Mouse (Mus musculus) large intestine, adult 2 months (tissue): ENCODE data around the gene Ebi3. TPM values are rescaled to one million over a fixed set of nuclear protein-coding genes. Genes with fewer than 3 reads are reported as not detected.

Experiments
- DNase-seq: peaks from one replicate; pipeline ENCODE4 v3.0.0-alpha.2; 2012; ENCODE audit warnings: low read depth, low spot score
- WGBS: fragments of 180-500 bp; shearing (Covaris S2); methylation state at CpG from one replicate; pipeline ENCODE4 v1.1.7; 2018; 5-methylcytosine and 5-hydroxymethylcytosine counted together
- polyA plus RNA-seq: library from polyadenylated mRNA; depleted of rRNA; stranded (reverse); fragments of >200 nt; gene quantifications from 2 replicates; pipeline ENCODE4 v1.2.3, GENCODE M21; 2012; rRNA removed

Ebi3 gene
- polyA plus RNA-seq, 1 experiment, result 5.6 TPM

- no peak for DNase-seq
- 41% methylated on average over 8 of the region's 8 CpGs for WGBS
Measured at GRCm38 (mm10) chr17:55990278-55990898, 37.9 kb downstream of the Ebi3 start.

DNA sequence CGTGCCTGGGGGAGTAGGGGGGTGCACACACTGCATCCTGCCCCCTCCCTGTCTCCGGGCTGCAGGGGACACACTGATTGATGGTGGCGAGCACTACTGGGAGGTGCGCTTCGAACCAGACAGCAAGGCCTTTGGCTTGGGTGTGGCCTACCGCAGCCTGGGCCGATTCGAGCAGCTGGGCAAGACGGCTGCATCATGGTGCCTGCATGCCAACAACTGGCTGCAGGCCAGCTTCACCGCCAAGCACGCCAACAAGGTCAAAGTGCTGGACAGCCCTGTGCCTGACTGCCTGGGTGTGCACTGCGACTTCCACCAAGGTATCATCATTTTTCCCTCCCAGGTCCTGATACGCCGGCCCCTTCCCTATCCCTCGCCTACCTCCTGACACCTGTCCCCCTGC lies 43.6 kb downstream of the Ebi3 start:
- peak; percentile 78 for DNase-seq
- 40% methylated on average over 15 of the region's 15 CpGs for WGBS

DNA sequence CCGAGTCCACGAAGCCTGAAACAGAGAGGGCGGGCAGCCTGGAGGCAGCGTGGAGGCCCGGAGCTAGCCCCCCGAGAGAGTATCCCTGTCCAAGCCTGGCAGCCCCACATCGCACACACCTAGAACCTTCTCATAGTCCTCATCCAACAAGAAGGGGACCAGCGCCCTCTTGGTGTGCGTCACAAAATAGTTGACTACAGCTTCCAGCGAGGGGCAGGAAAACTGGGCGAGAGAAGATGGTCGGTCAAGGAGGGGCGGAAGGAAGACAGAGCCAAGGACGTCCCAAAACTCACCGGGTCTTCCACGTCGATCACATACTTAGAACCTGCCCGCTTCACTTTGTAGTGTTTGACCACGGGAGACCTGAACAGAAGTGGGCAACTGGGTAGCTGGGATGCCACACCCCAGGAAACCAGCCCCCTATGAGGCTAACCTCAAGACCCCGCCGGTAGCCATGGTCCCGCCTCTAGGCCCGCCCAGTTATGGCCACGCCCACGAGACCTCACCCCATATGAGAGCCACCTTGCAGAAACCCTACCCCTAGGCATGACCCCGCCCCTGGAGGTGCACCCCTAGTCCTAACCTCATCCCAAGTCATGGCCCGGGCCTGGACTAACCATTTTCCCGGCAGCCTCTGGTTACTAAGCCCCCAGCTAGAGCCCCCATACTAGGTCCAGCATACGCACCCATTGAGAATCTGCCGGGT lies 47.5 kb downstream of the Ebi3 start:
- DNase-seq, result no peak
- 60% methylated on average over 30 of the region's 30 CpGs for WGBS

GRCm38 (mm10) chr17:56003000-56003399 lies 50.6 kb downstream of the Ebi3 start:
- DNase-seq, result no peak
- WGBS, result 81% methylated on average over 3 of the region's 3 CpGs

DNA sequence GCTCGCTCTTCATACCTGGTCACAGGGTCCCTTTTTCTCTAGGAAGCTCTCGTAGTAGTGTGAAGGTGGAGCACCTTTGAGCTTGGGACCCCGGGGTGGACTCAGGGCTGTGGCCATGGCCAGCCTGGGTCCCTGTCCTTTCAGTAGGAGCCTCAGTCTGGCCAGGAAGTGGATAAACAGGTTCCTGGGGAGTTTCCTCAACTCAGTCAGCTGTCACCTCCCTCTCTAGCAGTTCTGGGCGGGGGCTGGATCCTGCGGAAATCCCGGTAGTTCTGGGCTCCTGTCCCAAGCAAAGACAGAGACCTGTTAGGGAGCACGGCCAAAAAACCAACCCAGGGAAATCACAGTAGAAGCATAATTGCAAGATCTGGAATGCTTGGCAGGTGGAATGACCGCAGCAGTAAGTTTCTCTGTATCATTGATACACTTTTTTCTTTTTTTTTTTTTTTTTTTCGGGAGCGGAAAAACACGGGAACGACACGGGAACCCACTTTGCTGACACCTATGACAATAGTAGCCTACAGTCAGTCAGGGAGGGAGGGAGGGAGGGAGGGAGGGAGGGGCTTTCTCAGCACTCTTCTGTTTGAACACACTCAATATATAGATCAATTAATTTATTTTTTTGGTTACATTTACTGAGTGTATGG lies 53.1 kb downstream of the Ebi3 start, which contains the start of the genes Stap2 and Mpnd:
Gene Stap2, minus strand, starts transcription at position 170 of the 647 bp plus-strand sequence.
Gene Mpnd, plus strand, starts transcription at position 297 of the 647 bp plus-strand sequence.
- peak; percentile 84 for DNase-seq
- WGBS, result 19% methylated on average over 13 of the region's 13 CpGs

Other genes with a start within 250 kb of the Ebi3 start
- gene Pot1b, start 240.0 kb upstream of the Ebi3 start, polyA plus RNA-seq, result 2.4 and 3.9 TPM in 2 replicates
- 0.41 and 1.1 TPM in 2 replicates for gene Adgre4, start 202.7 kb upstream of the Ebi3 start, polyA plus RNA-seq
- gene Zfp119a, start 73.7 kb upstream of the Ebi3 start, polyA plus RNA-seq, result 0.35 and 0.56 TPM in 2 replicates
- 0.89 and 1.3 TPM in 2 replicates for gene Zfp959, start 60.5 kb upstream of the Ebi3 start, polyA plus RNA-seq
- 0.45 and 0.60 TPM in 2 replicates for gene Zfp119b, start 3.1 kb upstream of the Ebi3 start, polyA plus RNA-seq
- gene Yju2, start 6.5 kb downstream of the Ebi3 start, polyA plus RNA-seq, result 5.8 and 7.2 TPM in 2 replicates
- 1.6 and 1.7 TPM in 2 replicates for gene Shd, start 17.8 kb downstream of the Ebi3 start, polyA plus RNA-seq
- gene Fsd1, start 33.9 kb downstream of the Ebi3 start, polyA plus RNA-seq, result 1.3 and 2.3 TPM in 2 replicates
- 174 and 242 TPM in 2 replicates for gene Stap2, start 52.9 kb downstream of the Ebi3 start, polyA plus RNA-seq
- 177 and 217 TPM in 2 replicates for gene Mpnd, start 53.1 kb downstream of the Ebi3 start, polyA plus RNA-seq
- 56.9 and 68.9 TPM in 2 replicates for gene Sh3gl1, start 84.0 kb downstream of the Ebi3 start, polyA plus RNA-seq
- 6.9 and 7.0 TPM in 2 replicates for gene Chaf1a, start 87.8 kb downstream of the Ebi3 start, polyA plus RNA-seq
- gene Ubxn6, start 122.4 kb downstream of the Ebi3 start, polyA plus RNA-seq, result 51.6 and 65.0 TPM in 2 replicates
- 22.2 and 26.6 TPM in 2 replicates for gene Hdgfl2, start 127.0 kb downstream of the Ebi3 start, polyA plus RNA-seq
- gene Plin4, start 157.2 kb downstream of the Ebi3 start, polyA plus RNA-seq, result 12.9 and 18.1 TPM in 2 replicates
- 0.27 and 0.49 TPM in 2 replicates for gene Plin5, start 165.0 kb downstream of the Ebi3 start, polyA plus RNA-seq
- 13.0 and 29.5 TPM in 2 replicates for gene Lrg1, start 169.4 kb downstream of the Ebi3 start, polyA plus RNA-seq
- gene Sema6b, start 187.7 kb downstream of the Ebi3 start, polyA plus RNA-seq, result 3.3 and 3.5 TPM in 2 replicates
- gene Tnfaip8l1, start 209.8 kb downstream of the Ebi3 start, polyA plus RNA-seq, result 11.3 and 13.6 TPM in 2 replicates
- 112 and 113 TPM in 2 replicates for gene Mydgf, start 231.3 kb downstream of the Ebi3 start, polyA plus RNA-seq